ENCODE assay signal across 9 mouse cellular contexts in the genomic region with DNA sequence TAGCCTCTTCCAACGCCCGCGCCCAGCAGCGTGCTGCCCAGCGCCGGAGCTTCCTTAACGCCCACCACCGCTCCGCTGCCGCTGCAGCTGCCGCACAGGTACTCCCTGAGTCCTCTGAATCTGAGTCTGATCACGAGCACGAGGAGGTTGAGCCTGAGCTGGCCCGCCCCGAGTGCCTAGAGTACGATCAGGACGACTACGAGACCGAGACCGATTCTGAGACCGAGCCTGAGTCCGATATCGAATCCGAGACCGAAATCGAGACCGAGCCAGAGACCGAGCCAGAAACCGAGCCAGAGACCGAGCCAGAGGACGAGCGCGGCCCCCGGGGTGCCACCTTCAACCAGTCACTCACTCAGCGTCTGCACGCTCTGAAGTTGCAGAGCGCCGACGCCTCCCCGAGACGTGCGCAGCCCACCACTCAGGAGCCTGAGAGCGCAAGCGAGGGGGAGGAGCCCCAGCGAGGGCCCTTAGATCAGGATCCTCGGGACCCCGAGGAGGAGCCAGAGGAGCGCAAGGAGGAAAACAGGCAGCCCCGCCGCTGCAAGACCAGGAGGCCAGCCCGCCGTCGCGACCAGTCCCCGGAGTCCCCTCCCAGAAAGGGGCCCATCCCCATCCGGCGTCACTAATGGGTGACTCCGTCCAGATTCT. TPM values are rescaled to one million over a fixed set of nuclear protein-coding genes. Genes with fewer than 3 reads are reported as not detected.
DNase-seq lines count a peak whose midpoint lies in the region; ATAC-seq and TF ChIP-seq lines count a peak whose summit lies in the region.
"Had no signal": no experiment of that assay in that cellular context is flagged by ENCODE, and none has a peak within 500 bp of the region (broad histone marks: within the 10 kb centered on the region; RNA-seq: fewer than 3 reads in every experiment).

No protein-coding gene starts in this region.

- H3K27ac ChIP-seq in kidney, embryonic 16.5 days (ENCODE audit: low read length): no peak overlapping the region
- H3K27ac ChIP-seq in kidney, adult 2 months (ENCODE audit: insufficient read depth, low read depth, low read length): no peak overlapping the region
- no peak overlapping the region for H3K27ac ChIP-seq in embryonic facial prominence, embryonic 14.5 days (replicated peaks; ENCODE audit: low read depth, low read length)
- no peak overlapping the region for H3K27ac ChIP-seq in limb, embryonic 10.5 days
- H3K27ac ChIP-seq in neural tube, embryonic 14.5 days (ENCODE audit: low read depth, low read length): no peak overlapping the region
- no peak overlapping the region for H3K27ac ChIP-seq in layer of hippocampus, adult 2 months
- H3K27ac ChIP-seq: left cerebral cortex, adult 2 months had no signal

- H3K4me1 ChIP-seq in kidney, embryonic 16.5 days (ENCODE audit: insufficient read depth, low read length): peaks cover 11% of the 10 kb centered on the region
- H3K4me1 ChIP-seq in kidney, adult 2 months (ENCODE audit: control insufficient read depth, insufficient read depth, low read length): no peaks in the 10 kb centered on the region
- no peaks in the 10 kb centered on the region for H3K4me1 ChIP-seq in embryonic facial prominence, embryonic 14.5 days (ENCODE audit: control insufficient read depth, insufficient read depth, low read length)
- H3K4me1 ChIP-seq in limb, embryonic 10.5 days: peaks cover 32% of the 10 kb centered on the region
- 0 out of 2 replicates have a peak, but pooled peaks cover 5% of the 10 kb centered on the region for H3K4me1 ChIP-seq in neural tube, embryonic 14.5 days (ENCODE audit: control insufficient read depth, insufficient read depth, low read length)

- peaks cover 79% of the 10 kb centered on the region for H3K36me3 ChIP-seq in kidney, embryonic 16.5 days (ENCODE audit: insufficient read depth, low read length)
- H3K36me3 ChIP-seq in kidney, adult 2 months (ENCODE audit: control insufficient read depth, insufficient read depth, low read length): no peaks in the 10 kb centered on the region
- peaks cover 83% of the 10 kb centered on the region for H3K36me3 ChIP-seq in embryonic facial prominence, embryonic 14.5 days (ENCODE audit: control insufficient read depth, insufficient read depth, low read length)
- H3K36me3 ChIP-seq in limb, embryonic 10.5 days: peaks cover 100% of the 10 kb centered on the region
- H3K36me3 ChIP-seq in neural tube, embryonic 14.5 days (ENCODE audit: control insufficient read depth, insufficient read depth, low read length): peaks cover 15% of the 10 kb centered on the region

- peaks cover 34% of the 10 kb centered on the region for H3K9me3 ChIP-seq in kidney, embryonic 16.5 days (ENCODE audit: low read length)
- peaks cover 40% of the 10 kb centered on the region for H3K9me3 ChIP-seq in embryonic facial prominence, embryonic 14.5 days (ENCODE audit: control insufficient read depth, low read length)
- peaks cover 11% of the 10 kb centered on the region; the same call in 1 of the 2 replicates for H3K9me3 ChIP-seq in limb, embryonic 10.5 days (replicated peaks)
- peaks cover 7% of the 10 kb centered on the region; the same call in 1 of the 2 replicates for H3K9me3 ChIP-seq in neural tube, embryonic 14.5 days (ENCODE audit: control insufficient read depth, low read length)

- TF ChIP-seq POLR2A in kidney, adult 2 months (IDR thresholded peaks at IDR 0.05; ENCODE audit: low read depth, low read length): no peak

- no peak for ATAC-seq in kidney, embryonic 16.5 days (ENCODE audit: low FRiP score, low TSS enrichment)
- ATAC-seq in embryonic facial prominence, embryonic 14.5 days (ENCODE audit: low read depth): peak; percentile 48
- ATAC-seq in neural tube, embryonic 14.5 days (ENCODE audit: low read depth): peak; percentile 4; the same call in 1 of the 2 replicates

- H3K27me3 ChIP-seq in kidney, embryonic 16.5 days (ENCODE audit: insufficient read depth, low read length): peaks cover 53% of the 10 kb centered on the region
- no peaks in the 10 kb centered on the region for H3K27me3 ChIP-seq in kidney, adult 2 months (replicated peaks; ENCODE audit: control insufficient read depth, insufficient read depth, low read length)
- peaks cover 55% of the 10 kb centered on the region for H3K27me3 ChIP-seq in embryonic facial prominence, embryonic 14.5 days (replicated peaks; ENCODE audit: control insufficient read depth, insufficient read depth, low read length)
- H3K27me3 ChIP-seq in limb, embryonic 10.5 days (ENCODE audit: low read depth, poor library complexity, severe bottlenecking): peaks cover 52% of the 10 kb centered on the region
- H3K27me3 ChIP-seq in neural tube, embryonic 14.5 days (ENCODE audit: control insufficient read depth, insufficient read depth, low read length): peaks cover 17% of the 10 kb centered on the region

- WGBS in kidney, embryonic 16.5 days: 43% methylated on average over 58 of the region's 58 CpGs
- 47% methylated on average over 58 of the region's 58 CpGs for WGBS in kidney, adult 2 months
- WGBS in embryonic facial prominence, embryonic 14.5 days: 64% methylated on average over 58 of the region's 58 CpGs
- 53% methylated on average over 58 of the region's 58 CpGs for WGBS in limb, embryonic 10.5 days
- 47% methylated on average over 58 of the region's 58 CpGs for WGBS in neural tube, embryonic 14.5 days

- H3K9ac ChIP-seq in kidney, embryonic 16.5 days (replicated peaks; ENCODE audit: low read length): no peak overlapping the region; the same call in 1 of the 2 replicates
- peak overlapping the region; percentile 52 for H3K9ac ChIP-seq in embryonic facial prominence, embryonic 14.5 days (ENCODE audit: low read depth, low read length)
- H3K9ac ChIP-seq in neural tube, embryonic 14.5 days (replicated peaks; ENCODE audit: low read depth, low read length): no peak overlapping the region

- H3K4me2 ChIP-seq in kidney, embryonic 16.5 days (replicated peaks; ENCODE audit: low read depth, low read length): peak overlapping the region; percentile 51
- H3K4me2 ChIP-seq in embryonic facial prominence, embryonic 14.5 days (ENCODE audit: low read depth, low read length): peak overlapping the region; percentile 49
- peak overlapping the region; percentile 46 for H3K4me2 ChIP-seq in neural tube, embryonic 14.5 days (ENCODE audit: low read depth, low read length)

- TF ChIP-seq CTCF in kidney, adult 2 months (conservative IDR thresholded peaks at IDR 0.05; ENCODE audit: insufficient read depth, insufficient read length, low read depth, low read length): no peak
- TF ChIP-seq CTCF in layer of hippocampus, adult 2 months (conservative IDR thresholded peaks at IDR 0.05): no peak

- DNase-seq in kidney, adult 2 months: no peak
- peak; percentile 62 for DNase-seq in embryonic facial prominence, embryonic 14.5 days (ENCODE audit: low spot score)
- peak; percentile 58 for DNase-seq in limb, embryonic 10.5 days (ENCODE audit: low spot score)
- no peak for DNase-seq in layer of hippocampus, adult 9-11 months
- DNase-seq in right cerebral cortex, postnatal 4 days: no peak
- no peak for DNase-seq in layer of hippocampus, adult 2 months (ENCODE audit: low spot score in 2 of 2)

- peak overlapping the region; percentile 37 for H3K4me3 ChIP-seq in kidney, embryonic 16.5 days (ENCODE audit: low read length)
- H3K4me3 ChIP-seq in kidney, adult 2 months (ENCODE audit: insufficient read depth, low read depth, low read length): no peak overlapping the region
- H3K4me3 ChIP-seq in embryonic facial prominence, embryonic 14.5 days (ENCODE audit: low read depth, low read length): peak overlapping the region; percentile 35
- peak overlapping the region; percentile 47 for H3K4me3 ChIP-seq in limb, embryonic 10.5 days
- peak overlapping the region; percentile 26 for H3K4me3 ChIP-seq in neural tube, embryonic 14.5 days (ENCODE audit: low read depth, low read length)
- H3K4me3 ChIP-seq in layer of hippocampus, adult 2 months: no peak overlapping the region
- H3K4me3 ChIP-seq: left cerebral cortex, adult 2 months had no signal

RNA-seq across cellular contexts. Expression of gene Gnas, which starts 0.8 kb away (rescaled TPM):
- polyA plus RNA-seq in kidney, embryonic 16.5 days (2015; fragmentation: Nextera tagmentation; extraction: Ambion mirVana): 743 and 1,325 TPM in 2 replicates
- polyA plus RNA-seq in kidney, adult 2 months (2012; rRNA removed): 872 and 1,035 TPM in 2 replicates
- polyA plus RNA-seq in embryonic facial prominence, embryonic 14.5 days (2014; fragmentation: Nextera tagmentation; extraction: Ambion mirVana): 2,600 and 2,666 TPM in 2 replicates
- polyA plus RNA-seq in limb, embryonic 10.5 days (2016; fragmentation: Nextera tagmentation; extraction: Ambion mirVana): 1,045 and 1,269 TPM in 2 replicates
- 1,718 and 1,785 TPM in 2 replicates for polyA plus RNA-seq in neural tube, embryonic 14.5 days (2014; fragmentation: Nextera tagmentation; extraction: Ambion mirVana)
- 1,000 to 10,000 TPM; 1,674 to 1,781 TPM for total RNA-seq in layer of hippocampus, adult 2 months (2021)

Comparison
In these comparisons a context has a peak if more than half of its experiments do, and no peak if none do; other contexts are left out.
1. H3K4me3 ChIP-seq: peak in kidney, embryonic 16.5 days (single experiment), embryonic facial prominence, embryonic 14.5 days (single experiment), limb, embryonic 10.5 days (single experiment) and neural tube, embryonic 14.5 days (single experiment); none in kidney, adult 2 months (single experiment) and layer of hippocampus, adult 2 months (single experiment).
2. DNase-seq: peak in embryonic facial prominence, embryonic 14.5 days (single experiment) and limb, embryonic 10.5 days (single experiment); none in kidney, adult 2 months (single experiment), layer of hippocampus, adult 9-11 months (single experiment), right cerebral cortex, postnatal 4 days (single experiment) and layer of hippocampus, adult 2 months (0 of 2).
3. Peak in every context shown above with its lines, with median percentiles within 50 percentile points of each other: H3K4me2 ChIP-seq.